Mouse (Mus musculus) ovary, postnatal 10 days (tissue): ENCODE results near the gene Gm28557.
"Not testable (repeated sequence)": the region's sequence is repeated elsewhere in the genome, so short reads cannot be mapped to it uniquely, and the experiment has no call there.

Source experiments
- DNase-seq: peaks from one replicate; pipeline ENCODE4 v3.0.0; 2022; ENCODE audit warnings: low spot score

The Gm28557 gene

GRCm38 (mm10) chr13:67108194-67108820, at the start of gene Gm28557:
TSS of gene Gm28557 (minus strand) at chr13:67108604.
- peak; percentile 60 for DNase-seq

GRCm38 (mm10) chr13:67128038-67128721, 19.8 kb upstream of the Gm28557 start:
- DNase-seq = peak; percentile 50

- DNase-seq = not testable (repeated sequence)
Observed at GRCm38 (mm10) chr13:67127507-67127906, 19.1 kb upstream of the Gm28557 start.

- no peak for DNase-seq
Observed at GRCm38 (mm10) chr13:67124460-67124859, 16.1 kb upstream of the Gm28557 start.

GRCm38 (mm10) chr13:67121360-67121759, 13.0 kb upstream of the Gm28557 start, which contains the start of gene Zfp759:
TSS of gene Zfp759 (plus strand) at chr13:67121660.
- not testable (repeated sequence) for DNase-seq

- not testable (repeated sequence) for DNase-seq
Observed at GRCm38 (mm10) chr13:67116163-67116562, 7.8 kb upstream of the Gm28557 start, which contains the start of gene Rslcan18. TSS of gene Rslcan18 (minus strand) at chr13:67116263.

- no peak for DNase-seq
Observed at GRCm38 (mm10) chr13:67113287-67113686, 4.9 kb upstream of the Gm28557 start.

DNA sequence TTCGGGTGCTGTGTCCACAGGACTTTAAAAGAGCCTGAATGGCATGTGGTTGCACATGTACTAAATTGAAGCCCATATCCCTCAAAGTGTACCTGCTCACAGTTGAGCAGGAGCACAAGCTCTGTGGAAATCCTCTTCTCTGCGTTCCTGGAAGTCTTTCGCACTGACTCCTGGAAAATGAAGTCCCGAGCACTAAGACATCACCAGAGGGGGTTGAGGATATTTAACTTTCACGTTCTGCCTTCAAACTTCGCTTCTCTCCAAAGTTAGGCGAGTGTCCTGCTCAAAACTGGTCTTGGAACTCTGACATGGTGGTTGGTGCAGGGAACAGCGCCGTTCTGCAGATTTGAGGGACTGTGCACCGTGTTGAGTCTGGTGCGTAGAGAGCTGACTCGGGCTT, 3.7 kb upstream of the Gm28557 start:
- DNase-seq = no peak

DNA sequence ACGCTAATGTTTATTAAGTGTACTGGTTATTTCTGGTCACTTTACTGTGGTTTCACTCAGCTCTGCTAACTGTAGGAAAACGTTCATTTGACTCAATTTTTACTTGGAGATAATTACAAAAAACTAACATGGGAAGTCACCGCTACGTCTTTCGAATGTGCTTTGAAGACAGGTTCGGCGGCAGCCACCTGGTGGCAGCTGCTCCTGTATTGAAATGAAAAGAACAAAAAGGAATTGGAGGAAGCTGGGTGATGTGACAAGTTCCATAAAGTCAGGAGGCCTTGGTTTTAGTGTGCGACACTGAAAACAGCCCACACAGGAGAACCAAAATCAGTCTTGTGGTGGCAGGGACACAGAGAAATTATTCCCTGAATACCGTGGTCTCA, 410 bp upstream of the Gm28557 start:
- DNase-seq = no peak

- no peak for DNase-seq
Observed at GRCm38 (mm10) chr13:67107681-67108080, 723 bp downstream of the Gm28557 start.

DNA sequence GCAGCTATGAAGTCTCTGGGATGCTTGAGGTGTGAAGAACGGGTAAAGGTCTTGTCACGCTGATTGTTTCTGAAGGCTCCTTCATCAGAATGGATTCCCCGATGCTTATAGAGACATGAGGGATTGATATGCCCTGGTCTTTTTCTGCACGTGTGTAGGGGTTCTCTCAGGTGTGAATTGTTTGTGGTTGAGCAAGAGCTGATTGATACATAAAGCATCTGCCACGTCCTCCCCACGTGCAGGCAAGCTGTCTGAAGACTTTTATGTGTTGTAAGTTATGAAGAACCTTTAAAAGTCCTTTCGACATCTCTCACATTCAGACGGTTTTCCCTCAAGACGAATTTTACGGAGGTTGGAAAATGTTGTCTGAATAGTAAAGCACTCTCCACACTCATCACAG, 10.5 kb downstream of the Gm28557 start, which contains the start of gene Zfp708:
Zfp708 (minus strand) TSS at position 101 of the 400 bp plus-strand sequence.
- no peak for DNase-seq

DNA sequence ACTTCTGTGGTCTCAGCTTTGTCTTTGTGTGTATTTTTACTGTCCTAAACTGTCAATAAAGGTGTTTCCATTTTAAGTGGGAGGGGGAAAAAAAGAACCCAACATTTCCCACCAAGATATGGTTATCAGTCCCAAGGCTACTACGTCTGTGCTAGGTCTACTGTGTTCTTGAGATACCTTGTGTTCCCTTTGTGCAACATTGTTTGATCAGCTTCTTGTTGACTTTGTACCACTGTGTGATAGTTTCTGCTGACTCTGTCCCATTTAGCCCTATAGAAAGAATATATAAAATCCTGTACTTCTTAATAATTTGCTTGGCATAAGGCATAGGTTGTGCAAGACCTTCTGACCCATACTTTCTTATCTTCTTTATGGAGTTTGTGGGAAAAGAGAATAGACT, 18.2 kb downstream of the Gm28557 start:
- DNase-seq = no peak

DNA sequence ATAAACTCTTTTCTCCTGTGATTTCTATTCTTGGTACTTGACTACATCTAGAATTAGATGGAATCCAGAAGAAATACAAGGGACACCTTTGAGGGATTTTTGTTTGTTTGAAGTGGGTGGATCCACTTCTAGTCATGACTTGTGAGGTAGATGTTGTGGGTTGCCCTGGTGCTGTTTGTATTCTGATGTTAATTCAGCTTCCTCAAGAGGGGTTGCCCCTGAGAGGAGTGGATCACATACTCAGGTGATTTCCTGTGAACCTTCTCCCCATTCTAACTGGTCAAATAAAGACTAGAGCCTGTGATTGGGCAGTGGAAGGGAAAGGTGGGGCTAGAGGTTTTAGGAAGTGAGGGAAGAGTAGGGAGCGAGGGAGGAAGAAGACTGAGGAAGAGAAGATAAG, 26.5 kb downstream of the Gm28557 start:
- no peak for DNase-seq

DNA sequence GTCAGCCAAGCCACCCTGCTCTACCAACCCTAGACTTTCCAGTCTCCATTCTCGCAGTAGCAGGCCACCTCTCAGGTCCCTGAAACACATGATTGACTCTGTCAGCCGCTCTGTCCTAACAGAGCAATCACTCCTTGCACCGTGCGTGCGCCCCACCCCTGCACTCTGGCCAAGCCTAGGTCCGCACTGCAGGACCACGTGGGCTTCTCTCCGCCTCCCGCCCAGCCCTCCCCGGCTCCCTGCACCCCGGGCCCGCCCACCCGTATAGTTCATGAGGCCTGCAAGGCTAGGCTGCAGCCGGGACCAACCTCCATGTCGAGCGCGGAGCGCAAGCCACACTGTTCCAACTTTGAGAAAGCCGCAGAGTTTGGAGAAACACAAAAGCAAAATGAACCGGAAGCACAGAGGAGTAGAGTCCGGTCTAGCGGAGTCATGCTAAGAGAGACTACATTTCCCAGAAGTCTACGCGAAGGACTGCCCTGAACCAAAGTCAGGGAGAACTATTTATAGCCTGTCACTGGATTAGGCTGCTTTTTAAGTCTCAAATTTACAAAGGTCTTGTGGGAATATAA, 27.2 kb downstream of the Gm28557 start:
- DNase-seq = peak; percentile 39

DNA sequence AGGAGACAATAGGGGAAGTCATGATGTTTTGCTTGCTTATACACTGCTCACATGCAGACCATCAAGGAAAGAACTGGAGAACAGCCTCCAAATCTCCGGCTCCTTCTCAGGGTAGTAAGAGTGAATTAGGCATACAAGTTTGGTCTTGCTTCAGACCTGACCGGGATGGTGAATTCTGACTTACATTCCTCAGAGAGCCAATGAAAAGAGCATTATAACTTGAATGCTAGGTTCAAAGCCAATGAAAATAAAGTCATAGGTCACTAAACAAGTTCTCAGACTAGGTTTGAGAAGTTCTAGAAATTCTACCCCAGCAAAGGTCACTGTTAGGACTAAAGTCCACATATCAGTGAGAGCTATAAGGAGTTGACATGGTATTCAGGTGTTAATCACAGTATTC, 31.2 kb downstream of the Gm28557 start:
- DNase-seq = no peak

DNA sequence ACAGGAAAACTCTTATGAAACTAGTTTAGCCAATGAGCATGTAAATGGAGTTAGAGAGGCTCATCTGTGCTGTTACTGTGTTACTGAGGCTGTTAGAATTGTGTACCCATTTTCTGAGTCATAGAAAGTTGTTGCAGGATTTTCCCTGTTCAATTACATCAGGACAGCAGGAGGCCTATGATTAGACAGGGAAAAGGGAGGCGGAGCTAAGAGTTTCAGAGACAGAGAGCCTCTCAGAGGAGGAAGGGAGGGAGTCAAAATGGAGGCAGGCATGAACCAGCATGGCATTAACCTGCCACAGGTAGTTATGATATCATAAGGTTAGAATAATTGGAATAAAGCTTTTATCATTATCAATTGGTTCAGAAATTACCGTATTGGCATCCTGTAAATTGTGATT, 35.6 kb downstream of the Gm28557 start:
- no peak for DNase-seq

DNA sequence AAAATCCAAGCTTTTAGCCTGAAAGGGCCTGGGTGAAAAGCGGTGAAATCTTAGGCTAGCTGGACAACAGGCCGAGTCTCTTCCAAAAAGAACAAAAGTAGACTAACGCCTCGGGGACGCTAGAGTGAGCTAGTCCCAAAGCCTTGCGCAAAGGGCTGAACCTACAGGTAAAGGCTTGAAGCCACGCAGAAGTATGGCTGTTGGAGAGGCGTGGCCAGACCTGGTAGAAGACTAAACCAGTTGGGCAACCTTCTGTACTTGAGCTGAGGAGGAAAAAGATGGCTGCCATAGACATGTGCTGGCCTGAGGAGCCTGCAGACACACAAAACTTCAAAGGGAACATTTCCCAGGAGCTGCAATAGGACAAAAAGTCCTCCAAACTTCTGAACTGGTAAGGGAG, 43.0 kb downstream of the Gm28557 start:
- no peak for DNase-seq

DNA sequence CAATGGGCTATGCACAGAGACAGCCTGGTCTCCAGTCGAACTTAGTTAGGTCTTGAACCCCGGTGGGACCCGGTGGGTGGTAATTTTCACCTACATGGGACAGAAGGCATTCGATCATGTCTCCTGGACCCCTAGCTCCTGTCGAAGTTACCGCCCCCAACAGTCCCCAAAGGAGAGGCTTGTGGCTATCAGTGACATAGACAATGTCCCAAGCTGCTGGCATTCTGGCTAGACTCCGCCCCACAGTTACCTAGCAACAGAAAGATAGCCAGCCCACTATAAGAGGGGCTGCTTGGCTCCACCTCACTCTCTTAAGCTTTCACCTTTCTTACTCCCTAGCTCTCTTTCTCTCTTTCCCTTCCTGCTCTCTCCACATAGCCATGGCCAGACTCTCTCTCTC, 46.0 kb downstream of the Gm28557 start:
- no peak for DNase-seq

- DNase-seq = peak; percentile 75
Observed at GRCm38 (mm10) chr13:67060786-67061358, 47.5 kb downstream of the Gm28557 start, which contains the start of gene Zfp712. TSS of gene Zfp712 (minus strand) at chr13:67061170.

DNA sequence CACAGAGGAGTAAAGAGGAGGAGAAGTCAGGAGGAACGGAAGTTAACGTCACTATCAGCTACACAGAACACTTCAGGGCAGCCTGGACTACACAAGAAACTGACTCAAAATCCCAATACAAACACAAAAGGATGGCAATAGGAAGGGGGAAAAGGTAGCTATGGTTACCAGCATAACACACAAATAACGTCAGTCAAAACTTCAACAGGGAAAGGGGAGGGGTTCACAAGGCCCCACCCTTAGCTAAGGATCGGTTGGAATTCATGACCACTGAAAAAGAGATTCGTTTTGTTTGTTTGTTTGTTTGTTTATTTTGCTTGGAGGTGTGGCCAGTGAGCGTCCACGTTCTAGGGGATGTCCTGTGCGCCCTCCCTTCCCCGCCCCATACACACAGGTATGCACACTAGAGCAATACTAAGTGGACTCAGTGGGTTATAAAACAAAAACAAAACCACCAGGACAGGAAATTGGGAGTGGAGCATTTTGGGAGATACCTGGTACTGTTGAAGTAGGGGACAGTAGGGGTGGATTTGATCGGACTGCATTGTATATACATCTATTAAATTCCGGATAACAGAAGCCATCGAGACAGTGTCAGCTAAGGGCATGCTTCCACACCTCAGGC, 48.1 kb downstream of the Gm28557 start:
- no peak for DNase-seq
